Mouse (Mus musculus) forebrain, embryonic 15.5 days (tissue): ENCODE results near the gene Edem1. TPM values are rescaled to one million over a fixed set of nuclear protein-coding genes. Genes with fewer than 3 reads are reported as not detected.

ENCODE experiments used
- polyA plus RNA-seq: library from polyadenylated mRNA; unstranded; fragments of >200 nt; fragmentation: Nextera tagmentation; extraction: Ambion mirVana; gene quantifications from 2 replicates; pipeline ENCODE4 v1.2.1, GENCODE M21; 2015

The Edem1 gene
- polyA plus RNA-seq, 1 experiment from 2014 or later, result 6.9 TPM

Other genes with a start within 250 kb of the Edem1 start
- 6.4 and 7.1 TPM in 2 replicates for gene Bhlhe40, start 168.0 kb upstream of the Edem1 start, polyA plus RNA-seq
- 89.6 and 99.7 TPM in 2 replicates for gene Arl8b, start 45.5 kb upstream of the Edem1 start, polyA plus RNA-seq